Mouse (Mus musculus) heart, embryonic 16.5 days (tissue): ENCODE results near the gene Lrba. TPM values are rescaled to one million over a fixed set of nuclear protein-coding genes. Genes with fewer than 3 reads are reported as not detected.

Source experiments
- ATAC-seq: fragments of 200-750 bp; cut with Nextera tagmentation; replicated peaks from 2 replicates; pipeline ENCODE4 v1.8.0; 2017; ENCODE audit warnings: moderate number of reproducible peaks; ENCODE audit not compliant: insufficient read depth, low FRiP score; ENCODE audit errors: extremely low read depth
- H3K27ac ChIP-seq: fragments of 300-500 bp; sonication (generic); 2 replicates; pipeline ENCODE4 v1.5.1; 2014; ENCODE audit warnings: mild to moderate bottlenecking, low read length, control low read depth, moderate library complexity
- H3K27me3 ChIP-seq: fragments of 300-500 bp; sonication (generic); 2 replicates; pipeline ENCODE4 v1.6.1; 2014; ENCODE audit warnings: low read length, mixed read lengths; ENCODE audit not compliant: control insufficient read depth, insufficient read depth
- H3K36me3 ChIP-seq: fragments of 300-500 bp; sonication (generic); 2 replicates; pipeline ENCODE4 v1.6.1; 2014; ENCODE audit not compliant: control insufficient read depth, insufficient read depth
- H3K4me1 ChIP-seq: fragments of 300-500 bp; sonication (generic); 2 replicates; pipeline ENCODE4 v1.6.1; 2014; ENCODE audit warnings: low read length, mixed read lengths; ENCODE audit not compliant: control insufficient read depth, insufficient read depth
- H3K4me2 ChIP-seq: fragments of 300-500 bp; sonication (generic); 2 replicates; pipeline ENCODE4 v1.6.1; 2014; ENCODE audit warnings: low read depth, mild to moderate bottlenecking, control low read depth, low read length
- H3K4me3 ChIP-seq: fragments of 300-500 bp; sonication (generic); 2 replicates; pipeline ENCODE4 v1.5.1; 2014; ENCODE audit warnings: mild to moderate bottlenecking, control low read depth, low read length
- H3K9ac ChIP-seq: fragments of 300-500 bp; sonication (generic); 2 replicates; pipeline ENCODE4 v1.6.1; 2014; ENCODE audit warnings: low read length, control low read depth
- H3K9me3 ChIP-seq: fragments of 300-500 bp; sonication (generic); replicated peaks from 2 replicates; pipeline ENCODE4 v1.6.1; 2016; ENCODE audit warnings: low read length; ENCODE audit not compliant: control insufficient read depth
- WGBS: fragments of 180-500 bp; shearing (Covaris S2); extraction: QIAGEN DNeasy Blood & Tissue Kit; methylation state at CpG from one replicate; pipeline ENCODE4 v1.1.7; 2014; 5-methylcytosine and 5-hydroxymethylcytosine counted together
- polyA plus RNA-seq: library from polyadenylated mRNA; unstranded; fragments of >200 nt; fragmentation: Nextera tagmentation; extraction: Ambion mirVana; gene quantifications from 2 replicates; pipeline ENCODE4 v1.2.1, GENCODE M21; 2015

Lrba gene
- polyA plus RNA-seq, 1 experiment from 2014 or later = 1.7 TPM

DNA sequence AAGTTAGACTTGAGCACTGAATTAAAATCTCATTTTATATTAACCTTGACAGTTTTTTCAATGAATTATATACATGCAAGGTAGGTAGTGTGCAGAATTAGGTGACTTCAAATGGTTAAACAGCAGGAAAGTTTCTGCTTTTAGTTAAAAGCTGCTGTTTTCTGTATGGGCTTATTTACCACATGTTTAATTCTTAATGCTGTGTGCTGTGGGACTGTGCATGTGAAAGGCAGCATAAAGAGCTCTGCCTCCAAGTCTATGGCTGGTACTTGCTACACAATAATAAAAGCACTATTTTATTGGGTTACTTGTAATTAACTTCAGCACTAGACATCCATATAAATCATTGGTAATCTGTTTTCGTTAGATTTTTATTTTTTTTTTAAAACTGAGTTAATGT lies 160.6 kb downstream of the Lrba start:
- WGBS = 75% methylated on average over 1 of the region's 1 CpGs
- Histone ChIP-seq H3K9ac (no peak overlapping the region), H3K27me3 (no peaks in the 10 kb centered on the region), H3K27ac (no peak overlapping the region), H3K4me2 (no peak overlapping the region), H3K9me3 (no peaks in the 10 kb centered on the region), H3K4me1 (no peaks in the 10 kb centered on the region), H3K4me3 (no peak overlapping the region), H3K36me3 (no peaks in the 10 kb centered on the region)
- no peak for ATAC-seq

- ATAC-seq = no peak
- Histone ChIP-seq H3K4me2 (no peak overlapping the region), H3K9ac (no peak overlapping the region), H3K27me3 (no peaks in the 10 kb centered on the region), H3K27ac (no peak overlapping the region), H3K4me3 (no peak overlapping the region), H3K9me3 (no peaks in the 10 kb centered on the region), H3K36me3 (no peaks in the 10 kb centered on the region), H3K4me1 (no peaks in the 10 kb centered on the region)
- WGBS = 88% methylated on average over 4 of the region's 4 CpGs
Measured at GRCm38 (mm10) chr3:86386246-86386645, 161.8 kb downstream of the Lrba start.

- no peak for ATAC-seq
- Histone ChIP-seq H3K4me3 (no peak overlapping the region), H3K4me2 (no peak overlapping the region), H3K9me3 (no peaks in the 10 kb centered on the region), H3K4me1 (no peaks in the 10 kb centered on the region), H3K36me3 (no peaks in the 10 kb centered on the region), H3K27ac (no peak overlapping the region), H3K9ac (no peak overlapping the region), H3K27me3 (no peaks in the 10 kb centered on the region)
- WGBS = 82% methylated on average over 2 of the region's 2 CpGs
Measured at GRCm38 (mm10) chr3:86423828-86424227, 199.3 kb downstream of the Lrba start.

GRCm38 (mm10) chr3:86426733-86427132 lies 202.3 kb downstream of the Lrba start:
- no peaks in the 10 kb centered on the region for H3K9me3 ChIP-seq
- WGBS = 82% methylated on average over 1 of the region's 1 CpGs
- H3K36me3 ChIP-seq = no peaks in the 10 kb centered on the region
- H3K9ac ChIP-seq = no peak overlapping the region
- no peak for ATAC-seq
- H3K4me2 ChIP-seq = no peak overlapping the region
- H3K4me3 ChIP-seq = no peak overlapping the region
- no peaks in the 10 kb centered on the region for H3K4me1 ChIP-seq
- no peak overlapping the region for H3K27ac ChIP-seq
- H3K27me3 ChIP-seq = no peaks in the 10 kb centered on the region

DNA sequence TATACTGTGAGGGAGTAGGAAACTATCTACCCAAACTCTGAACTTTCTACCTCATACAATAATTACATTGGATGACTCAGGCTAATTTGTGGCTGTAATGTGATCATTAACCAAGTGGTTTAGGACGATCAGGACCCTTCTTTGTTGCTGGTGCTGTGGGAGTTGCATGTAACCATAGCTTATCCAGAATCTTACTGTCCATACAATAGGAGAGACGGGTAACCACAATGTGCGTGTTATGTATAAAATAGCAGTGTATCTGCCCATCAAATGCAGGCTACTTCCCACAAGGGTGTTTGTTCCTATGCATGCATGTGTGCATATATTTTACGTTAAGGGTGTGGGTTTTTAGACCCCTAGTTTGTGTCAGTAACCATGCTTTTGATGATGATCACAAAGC lies 219.0 kb downstream of the Lrba start:
- Histone ChIP-seq H3K4me1 (no peaks in the 10 kb centered on the region), H3K9ac (no peak overlapping the region), H3K27me3 (no peaks in the 10 kb centered on the region), H3K27ac (no peak overlapping the region), H3K4me3 (no peak overlapping the region), H3K4me2 (no peak overlapping the region), H3K9me3 (no peaks in the 10 kb centered on the region), H3K36me3 (no peaks in the 10 kb centered on the region)
- 79% methylated on average over 4 of the region's 4 CpGs for WGBS
- no peak for ATAC-seq

GRCm38 (mm10) chr3:86451211-86451610 lies 226.7 kb downstream of the Lrba start:
- WGBS = 92% methylated on average over 2 of the region's 2 CpGs
- no peak overlapping the region for H3K27ac ChIP-seq
- no peaks in the 10 kb centered on the region for H3K9me3 ChIP-seq
- H3K27me3 ChIP-seq = no peaks in the 10 kb centered on the region
- ATAC-seq = no peak
- no peak overlapping the region for H3K4me3 ChIP-seq
- H3K4me1 ChIP-seq = peaks cover 3% of the 10 kb centered on the region
- no peak overlapping the region for H3K9ac ChIP-seq
- H3K36me3 ChIP-seq = no peaks in the 10 kb centered on the region
- H3K4me2 ChIP-seq = no peak overlapping the region

GRCm38 (mm10) chr3:86461582-86461981 lies 237.1 kb downstream of the Lrba start:
- Histone ChIP-seq H3K27ac (no peak overlapping the region), H3K27me3 (no peaks in the 10 kb centered on the region), H3K9me3 (no peaks in the 10 kb centered on the region), H3K36me3 (no peaks in the 10 kb centered on the region), H3K4me2 (no peak overlapping the region), H3K4me1 (peaks cover 7% of the 10 kb centered on the region), H3K9ac (no peak overlapping the region), H3K4me3 (no peak overlapping the region)
- 40% methylated on average over 3 of the region's 3 CpGs for WGBS
- ATAC-seq = no peak

DNA sequence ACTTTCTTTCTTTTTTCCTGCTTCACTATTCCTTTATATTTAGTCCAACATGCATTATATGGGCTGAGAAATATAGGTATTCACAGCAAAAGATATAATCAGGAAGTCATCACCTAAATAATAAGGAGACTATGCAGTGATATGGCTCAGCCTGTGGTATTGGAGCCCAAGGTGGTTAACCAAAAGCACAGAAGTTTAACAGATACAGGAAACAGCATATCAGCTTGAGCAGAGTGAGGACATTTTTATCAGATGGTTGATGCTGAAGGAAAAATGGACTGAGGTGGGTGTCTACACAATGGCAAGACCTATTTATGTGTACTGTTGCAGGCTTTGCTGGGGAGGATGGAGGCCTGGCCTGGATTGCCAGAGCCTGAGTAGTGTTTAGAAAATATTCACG lies 265.5 kb downstream of the Lrba start:
- ATAC-seq = no peak
- Histone ChIP-seq H3K4me2 (no peak overlapping the region), H3K9ac (no peak overlapping the region), H3K4me3 (no peak overlapping the region), H3K36me3 (no peaks in the 10 kb centered on the region), H3K4me1 (no peaks in the 10 kb centered on the region), H3K9me3 (no peaks in the 10 kb centered on the region), H3K27ac (no peak overlapping the region), H3K27me3 (no peaks in the 10 kb centered on the region)
- 79% methylated on average over 1 of the region's 1 CpGs for WGBS

DNA sequence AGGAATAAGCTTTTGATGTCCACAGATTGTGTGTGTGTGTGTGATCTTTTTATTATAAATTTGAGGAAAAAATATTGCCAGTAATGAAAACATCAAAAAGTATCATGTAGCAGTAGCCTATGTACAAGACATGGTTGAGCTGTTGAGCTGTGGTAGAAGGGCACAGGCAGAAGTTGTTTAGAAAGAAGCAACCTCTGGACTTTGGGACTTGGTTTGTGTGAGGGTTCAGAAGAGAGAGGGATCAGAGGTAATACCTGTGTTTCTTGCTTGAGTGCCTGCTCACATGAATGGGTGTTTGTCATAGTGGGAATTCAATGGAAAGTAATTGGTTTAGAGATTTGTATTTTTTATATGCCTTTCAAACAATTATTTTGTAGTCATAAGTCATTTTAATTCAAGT lies 276.1 kb downstream of the Lrba start:
- Histone ChIP-seq H3K36me3 (no peaks in the 10 kb centered on the region), H3K9me3 (no peaks in the 10 kb centered on the region), H3K4me1 (no peaks in the 10 kb centered on the region), H3K27ac (no peak overlapping the region), H3K9ac (no peak overlapping the region), H3K4me3 (no peak overlapping the region), H3K4me2 (no peak overlapping the region), H3K27me3 (no peaks in the 10 kb centered on the region)
- no peak for ATAC-seq
